ENCODE assay signal across 14 mouse cellular contexts in the genomic region with DNA sequence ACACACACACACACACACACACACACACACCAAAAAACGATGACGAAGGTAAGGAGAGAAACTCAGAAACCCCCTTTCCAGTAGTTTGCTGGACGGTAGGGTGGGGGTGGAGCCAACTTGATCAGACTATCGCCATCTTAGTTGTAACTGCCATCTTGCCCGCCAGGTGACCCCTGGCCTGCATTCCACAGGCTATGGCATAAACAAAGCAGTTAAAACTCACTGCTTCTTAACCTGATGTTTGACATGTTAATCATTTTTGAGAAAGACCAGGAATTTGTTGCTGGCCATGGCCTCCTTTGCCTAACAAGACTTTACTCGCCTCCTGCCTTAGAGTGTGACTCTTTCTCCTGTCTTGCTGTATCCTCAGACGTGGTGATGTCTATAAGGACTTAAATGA. TPM values are rescaled to one million over a fixed set of nuclear protein-coding genes. Genes with fewer than 3 reads are reported as not detected.
DNase-seq lines count a peak whose midpoint lies in the region; ATAC-seq and TF ChIP-seq lines count a peak whose summit lies in the region.
"Had no signal": no experiment of that assay in that cellular context is flagged by ENCODE, and none has a peak within 500 bp of the region (broad histone marks: within the 10 kb centered on the region; RNA-seq: fewer than 3 reads in every experiment).

No protein-coding gene starts in this region.

- TF ChIP-seq EP300 in ES-Bruce4 (IDR thresholded peaks at IDR 0.05; ENCODE audit: insufficient read depth, low read depth, low read length), result peak; percentile 79

- DNase-seq in intestine, embryonic 14.5 days (ENCODE audit: low spot score), result peak; percentile 51
- peak; percentile 75 for DNase-seq in ES-CJ7 (ENCODE audit: low read depth, low spot score)
- DNase-seq in kidney, postnatal 10 days, result peak; percentile 57
- no peak for DNase-seq in thymus, postnatal 25 days
- DNase-seq: cerebellum, adult 11-12 months; gastrocnemius, postnatal 10 days; right cerebral cortex, postnatal 25 days had no signal

- ATAC-seq in intestine, embryonic 14.5 days (replicated peaks; ENCODE audit: low FRiP score, low TSS enrichment, low read depth), result no peak
- ATAC-seq in intestine, embryonic 16.5 days, result no peak
- ATAC-seq in CD4-positive, CD25-positive, alpha-beta regulatory T cell, adult 4 months, result no peak
- ATAC-seq: lung, postnatal 0 days; Patski had no signal

- WGBS in intestine, embryonic 14.5 days, result 29% methylated on average over 7 of the region's 7 CpGs
- 43% methylated on average over 7 of the region's 7 CpGs for WGBS in intestine, embryonic 16.5 days

- H3K9me3 ChIP-seq in intestine, embryonic 14.5 days (ENCODE audit: control insufficient read depth, low read length), result no peaks in the 10 kb centered on the region
- H3K9me3 ChIP-seq in intestine, embryonic 16.5 days (ENCODE audit: control insufficient read depth, low read length), result no peaks in the 10 kb centered on the region
- H3K9me3 ChIP-seq in ES-Bruce4 (replicated peaks; ENCODE audit: control insufficient read depth, insufficient read depth, low read length, poor library complexity, severe bottlenecking), result no peaks in the 10 kb centered on the region
- H3K9me3 ChIP-seq: limb, embryonic 12.5 days had no signal

- no peak for TF ChIP-seq POLR2A in ES-Bruce4 (IDR thresholded peaks at IDR 0.05; ENCODE audit: insufficient read depth, low read length)

- no peaks in the 10 kb centered on the region for H3K27me3 ChIP-seq in intestine, embryonic 14.5 days (replicated peaks; ENCODE audit: control insufficient read depth, insufficient read depth, low read length)
- no peaks in the 10 kb centered on the region for H3K27me3 ChIP-seq in intestine, embryonic 16.5 days (replicated peaks; ENCODE audit: control insufficient read depth, insufficient read depth, low read length)
- H3K27me3 ChIP-seq in ES-Bruce4 (ENCODE audit: control insufficient read depth, insufficient read depth, low read length, poor library complexity, severe bottlenecking), result no peaks in the 10 kb centered on the region
- H3K27me3 ChIP-seq: Patski had no signal

- TF ChIP-seq CTCF in ES-Bruce4 (IDR thresholded peaks at IDR 0.05; ENCODE audit: low read depth, low read length), result no peak

- peaks cover 28% of the 10 kb centered on the region for H3K4me1 ChIP-seq in intestine, embryonic 14.5 days (replicated peaks; ENCODE audit: control insufficient read depth, insufficient read depth, low read length)
- peaks cover 19% of the 10 kb centered on the region for H3K4me1 ChIP-seq in intestine, embryonic 16.5 days (ENCODE audit: control insufficient read depth, insufficient read depth, low read length)
- peaks cover 10% of the 10 kb centered on the region for H3K4me1 ChIP-seq in ES-Bruce4 (ENCODE audit: control insufficient read depth, insufficient read depth, low read length)

- H3K4me3 ChIP-seq in intestine, embryonic 14.5 days (ENCODE audit: low read depth, low read length), result no peak overlapping the region
- no peak overlapping the region for H3K4me3 ChIP-seq in intestine, embryonic 16.5 days (ENCODE audit: low read length)
- H3K4me3 ChIP-seq in ES-Bruce4 (ENCODE audit: low read depth, low read length), result no peak overlapping the region
- H3K4me3 ChIP-seq: limb, embryonic 12.5 days had no signal

- peak overlapping the region; percentile 65; the same call in 1 of the 2 replicates for H3K27ac ChIP-seq in intestine, embryonic 14.5 days (ENCODE audit: low read depth)
- no peak overlapping the region for H3K27ac ChIP-seq in intestine, embryonic 16.5 days (ENCODE audit: low read length)
- peak overlapping the region; percentile 97 for H3K27ac ChIP-seq in ES-Bruce4 (ENCODE audit: insufficient read depth, low read length)
- H3K27ac ChIP-seq: limb, embryonic 12.5 days; liver, embryonic 14.5 days had no signal

- H3K4me2 ChIP-seq in intestine, embryonic 14.5 days (ENCODE audit: low read length), result no peak overlapping the region
- no peak overlapping the region for H3K4me2 ChIP-seq in intestine, embryonic 16.5 days (ENCODE audit: low read depth, low read length)
- H3K4me2 ChIP-seq: limb, embryonic 12.5 days had no signal

- H3K9ac ChIP-seq in intestine, embryonic 14.5 days (ENCODE audit: low read length), result no peak overlapping the region
- H3K9ac ChIP-seq in intestine, embryonic 16.5 days (ENCODE audit: low read depth, low read length), result no peak overlapping the region
- no peak overlapping the region for H3K9ac ChIP-seq in ES-Bruce4 (ENCODE audit: low read depth, poor library complexity, severe bottlenecking)
- H3K9ac ChIP-seq: limb, embryonic 12.5 days; liver, embryonic 14.5 days had no signal

- no peaks in the 10 kb centered on the region for H3K36me3 ChIP-seq in intestine, embryonic 14.5 days (ENCODE audit: control insufficient read depth, insufficient read depth, low read length)
- H3K36me3 ChIP-seq in intestine, embryonic 16.5 days (ENCODE audit: control insufficient read depth, insufficient read depth, low read length), result no peaks in the 10 kb centered on the region
- no peaks in the 10 kb centered on the region for H3K36me3 ChIP-seq in ES-Bruce4 (ENCODE audit: control insufficient read depth, insufficient read depth, low read length, poor library complexity, severe bottlenecking)
- H3K36me3 ChIP-seq: limb, embryonic 12.5 days had no signal

RNA-seq across cellular contexts. Expression of a gene that starts 10.1 kb away (rescaled TPM):
- polyA plus RNA-seq in intestine, embryonic 14.5 days (2014; fragmentation: Nextera tagmentation; extraction: Ambion mirVana), result 86.8 and 90.8 TPM in 2 replicates
- 66.7 and 67.2 TPM in 2 replicates for polyA plus RNA-seq in intestine, embryonic 16.5 days (2015; fragmentation: Nextera tagmentation; extraction: Ambion mirVana)
- polyA plus RNA-seq in ES-Bruce4 (2011; ENCODE audit: insufficient read depth, insufficient read length, low read depth, missing spikeins), result 29.2 and 39.1 TPM in 2 replicates
- polyA plus RNA-seq in CD4-positive, CD25-positive, alpha-beta regulatory T cell, adult 4 months (2017; shearing (Covaris generic)), result 10 to 100 TPM; 36.0 to 41.4 TPM

RNA-seq across cellular contexts. Expression of a gene that starts 22.4 kb away (rescaled TPM):
- polyA plus RNA-seq in intestine, embryonic 14.5 days (2014; fragmentation: Nextera tagmentation; extraction: Ambion mirVana), result 35.5 and 41.5 TPM in 2 replicates
- 30.4 and 36.0 TPM in 2 replicates for polyA plus RNA-seq in intestine, embryonic 16.5 days (2015; fragmentation: Nextera tagmentation; extraction: Ambion mirVana)
- polyA plus RNA-seq in ES-Bruce4 (2011; ENCODE audit: insufficient read depth, insufficient read length, low read depth, missing spikeins), result 229 and 267 TPM in 2 replicates
- under 1 TPM; 0.59 to 0.72 TPM for polyA plus RNA-seq in CD4-positive, CD25-positive, alpha-beta regulatory T cell, adult 4 months (2017; shearing (Covaris generic))

Comparison
In these comparisons a context has a peak if more than half of its experiments do, and no peak if none do; other contexts are left out.
1. RNA of a gene that starts 22.4 kb away (polyA plus RNA-seq): 229 to 267 TPM in ES-Bruce4, 30.4 to 36.0 TPM in intestine, embryonic 16.5 days and 35.5 to 41.5 TPM in intestine, embryonic 14.5 days; 0.59 to 0.72 TPM in CD4-positive, CD25-positive, alpha-beta regulatory T cell, adult 4 months; every median in the first group is over 10 times any median in the second.